In genomic region chr3:18428908-18429307, GRCm38 (mm10) we compare ENCODE assay signal across 19 mouse cellular contexts.
"Had no signal": no experiment of that assay in that cellular context is flagged by ENCODE, and none has a peak within 500 bp of the region (broad histone marks: within the 10 kb centered on the region; RNA-seq: fewer than 3 reads in every experiment).

No protein-coding gene starts in this region.

- H3K4me2 ChIP-seq: midbrain, embryonic 13.5 days; neural tube, embryonic 13.5 days had no signal

- H3K27me3 ChIP-seq: megakaryocyte, embryonic 14.5 days; midbrain, embryonic 13.5 days; neural tube, embryonic 13.5 days had no signal

- H3K36me3 ChIP-seq: midbrain, embryonic 10.5 days; midbrain, embryonic 13.5 days; neural tube, embryonic 13.5 days had no signal

- H3K4me3 ChIP-seq: layer of hippocampus, adult 2 months; left cerebral cortex, adult 2 months; megakaryocyte, embryonic 14.5 days; midbrain, embryonic 10.5 days; midbrain, embryonic 13.5 days; myocyte; neural tube, embryonic 13.5 days had no signal

- DNase-seq: kidney, adult 2 months; kidney, postnatal 25 days; layer of hippocampus, adult 9-11 months; lung, adult 2 months; lung, postnatal 36 days; retina, postnatal 1 day; right cerebral cortex, postnatal 25 days; thymus, adult 18-20 months; thymus, postnatal 36 days had no signal

- H3K4me1 ChIP-seq: megakaryocyte, embryonic 14.5 days; midbrain, embryonic 10.5 days; midbrain, embryonic 13.5 days; neural tube, embryonic 13.5 days had no signal

- H3K9ac ChIP-seq: midbrain, embryonic 13.5 days; neural tube, embryonic 13.5 days had no signal

- H3K27ac ChIP-seq: kidney, postnatal 0 days; layer of hippocampus, adult 2 months; left cerebral cortex, adult 2 months; midbrain, embryonic 10.5 days; midbrain, embryonic 13.5 days; neural tube, embryonic 13.5 days had no signal

- H3K9me3 ChIP-seq: megakaryocyte, embryonic 14.5 days; midbrain, embryonic 10.5 days; midbrain, embryonic 13.5 days; neural tube, embryonic 13.5 days had no signal

- ATAC-seq: intestine, postnatal 0 days; midbrain, embryonic 13.5 days; midbrain, embryonic 16.5 days had no signal
